Mouse (Mus musculus) CH12.LX (cell line): ENCODE measurements at regions not wholly inside any gene's neighbourhood (a gene's known extent, or its start where the extent isn't known, plus 50 kb on each side); places are given as distances from the start of the nearest gene placed in this dataset.

Experiments used
- DNase-seq: peaks from one replicate; pipeline ENCODE4 v3.0.0-alpha.2; 2013; ENCODE audit errors: extremely low read depth
- H3K27ac ChIP-seq: 2 replicates; pipeline ENCODE4 v1.5.1; 2012; ENCODE audit warnings: low read depth, mild to moderate bottlenecking, control low read depth, moderate library complexity; ENCODE audit not compliant: insufficient read depth
- H3K27me3 ChIP-seq: replicated peaks from 2 replicates; pipeline ENCODE3; 2012; ENCODE audit warnings: inconsistent platforms
- H3K36me3 ChIP-seq, 2 experiments: replicated peaks in 1 of 2; 2 replicates each; pipeline versions ENCODE3 to v1.6.1; 2012; ENCODE audit warnings: inconsistent platforms in 1 of 2, low read length in 1 of 2, mild to moderate bottlenecking in 1 of 2, mixed read lengths in 1 of 2, moderate library complexity in 1 of 2; ENCODE audit not compliant: control insufficient read depth in 1 of 2, insufficient read depth in 1 of 2
- H3K4me1 ChIP-seq, 2 experiments: 2 replicates each; pipeline ENCODE4 v1.6.1; 2012; ENCODE audit warnings: inconsistent platforms in 1 of 2, moderate library complexity in 1 of 2; ENCODE audit not compliant: insufficient read depth in 2 of 2, control insufficient read depth in 1 of 2
- H3K4me2 ChIP-seq: 2 replicates; pipeline ENCODE4 v1.6.1; 2012; ENCODE audit warnings: low read depth, mild to moderate bottlenecking, control low read depth; ENCODE audit not compliant: poor library complexity, insufficient read depth, severe bottlenecking
- H3K4me3 ChIP-seq, 3 experiments: fragments of 150-350 bp in 1 of 3; sonication (generic) in 1 of 3; replicated peaks in 1 of 3; 2 replicates each; pipeline versions ENCODE3 to v1.5.1; 2011 to 2012; ENCODE audit warnings: low read depth in 2 of 3, low read length in 2 of 3, mild to moderate bottlenecking in 2 of 3, moderate library complexity in 2 of 3, control low read depth in 1 of 3, improper control_type of control experiment in 1 of 3, inconsistent platforms in 1 of 3, mixed read lengths in 1 of 3; ENCODE audit not compliant: poor library complexity in 1 of 3
- H3K79me2 ChIP-seq: replicated peaks from 2 replicates; pipeline ENCODE4 v1.6.1; 2012; ENCODE audit warnings: mild to moderate bottlenecking, moderate library complexity; ENCODE audit not compliant: control insufficient read depth, poor library complexity, insufficient read depth, severe bottlenecking; ENCODE audit errors: extremely low read depth
- H3K9ac ChIP-seq: 2 replicates; pipeline ENCODE4 v1.6.1; 2012; ENCODE audit warnings: low read depth, mild to moderate bottlenecking, control low read depth, moderate library complexity; ENCODE audit not compliant: insufficient read depth
- H3K9me3 ChIP-seq: replicated peaks from 2 replicates; pipeline ENCODE3; 2012; ENCODE audit warnings: low read length, inconsistent platforms, mixed read lengths
- BHLHE40 ChIP-seq: IDR thresholded peaks from 2 replicates; pipeline ENCODE4 v1.6.1; 2011; ENCODE audit warnings: mild to moderate bottlenecking, low read depth, low read length, improper control_type of control experiment
- CHD1 ChIP-seq: IDR thresholded peaks from 2 replicates; pipeline ENCODE4 v1.6.1; 2012; ENCODE audit warnings: low read depth, low read length, improper control_type of control experiment, inconsistent platforms
- CHD2 ChIP-seq: IDR thresholded peaks from 2 replicates; pipeline ENCODE4 v1.6.1; 2011; ENCODE audit warnings: low read length, improper control_type of control experiment
- E2F4 ChIP-seq: IDR thresholded peaks from 2 replicates; pipeline ENCODE4 v1.6.1; 2011; ENCODE audit warnings: low read depth, low read length, improper control_type of control experiment; ENCODE audit not compliant: insufficient replicate concordance
- EP300 ChIP-seq: IDR thresholded peaks from 2 replicates; pipeline ENCODE4 v1.6.1; 2011; ENCODE audit warnings: low read length, improper control_type of control experiment
- HCFC1 ChIP-seq: IDR thresholded peaks from 2 replicates; pipeline ENCODE4 v1.6.1; 2012; ENCODE audit warnings: low read depth, mild to moderate bottlenecking, inconsistent platforms, low read length, improper control_type of control experiment
- IRF4 ChIP-seq: IDR thresholded peaks from 2 replicates; pipeline ENCODE4 v1.6.1; 2014; ENCODE audit warnings: low read depth, mild to moderate bottlenecking, inconsistent platforms, low read length, improper control_type of control experiment
- JUN ChIP-seq: IDR thresholded peaks from 2 replicates; pipeline ENCODE4 v1.6.1; 2011; ENCODE audit warnings: low read depth, mild to moderate bottlenecking, low read length, improper control_type of control experiment, moderate library complexity; ENCODE audit not compliant: insufficient read depth
- MAFK ChIP-seq: IDR thresholded peaks from 2 replicates; pipeline ENCODE4 v1.6.1; 2011; ENCODE audit warnings: low read length, improper control_type of control experiment; ENCODE audit not compliant: insufficient replicate concordance
- MEF2A ChIP-seq: IDR thresholded peaks from 2 replicates; pipeline ENCODE4 v1.6.1; 2014; ENCODE audit warnings: low read depth, mild to moderate bottlenecking, inconsistent platforms, low read length, improper control_type of control experiment, borderline replicate concordance
- MYC ChIP-seq: IDR thresholded peaks from 2 replicates; pipeline ENCODE4 v1.6.1; 2011; ENCODE audit warnings: low read depth, mild to moderate bottlenecking, improper control_type of control experiment, low read length
- NELFE ChIP-seq: IDR thresholded peaks from 2 replicates; pipeline ENCODE4 v1.6.1; 2011; ENCODE audit warnings: low read depth, low read length, improper control_type of control experiment
- PAX5 ChIP-seq: IDR thresholded peaks from 2 replicates; pipeline ENCODE4 v1.6.1; 2012; ENCODE audit warnings: low read length, inconsistent platforms, mixed read lengths
- POLR2AphosphoS2 ChIP-seq: IDR thresholded peaks from 2 replicates; pipeline ENCODE4 v1.6.1; 2011; ENCODE audit warnings: low read depth, low read length, improper control_type of control experiment
- RAD21 ChIP-seq: IDR thresholded peaks from 2 replicates; pipeline ENCODE4 v1.6.1; 2011; ENCODE audit warnings: low read depth, mild to moderate bottlenecking, low read length, improper control_type of control experiment, moderate library complexity
- RCOR1 ChIP-seq: conservative IDR thresholded peaks from 2 replicates; pipeline ENCODE4 v1.6.1; 2012; ENCODE audit warnings: low read depth, mild to moderate bottlenecking, inconsistent platforms, low read length, improper control_type of control experiment
- SMC3 ChIP-seq: IDR thresholded peaks from 2 replicates; pipeline ENCODE4 v1.6.1; 2011; ENCODE audit warnings: low read depth, low read length, improper control_type of control experiment
- TCF12 ChIP-seq: IDR thresholded peaks from 2 replicates; pipeline ENCODE4 v1.6.1; 2014; ENCODE audit warnings: low read depth, mild to moderate bottlenecking, inconsistent platforms, low read length, improper control_type of control experiment
- UBTF ChIP-seq: IDR thresholded peaks from 2 replicates; pipeline ENCODE4 v1.6.1; 2012; ENCODE audit warnings: low read depth, mild to moderate bottlenecking, inconsistent platforms, low read length, improper control_type of control experiment, moderate library complexity
- USF1 ChIP-seq: IDR thresholded peaks from 2 replicates; pipeline ENCODE4 v1.6.1; 2014; ENCODE audit warnings: low read depth, mild to moderate bottlenecking, inconsistent platforms, low read length, improper control_type of control experiment
- ZC3H11A ChIP-seq: IDR thresholded peaks from 2 replicates; pipeline ENCODE4 v1.6.1; 2012; ENCODE audit warnings: low read depth, mild to moderate bottlenecking, inconsistent platforms, low read length, improper control_type of control experiment
- ZNF384 ChIP-seq: IDR thresholded peaks from 2 replicates; pipeline ENCODE4 v1.6.1; 2012; ENCODE audit warnings: low read depth, low read length, improper control_type of control experiment, inconsistent platforms
- dilution Hi-C: fragments of 300-500 bp; cut with MboI; formaldehyde crosslinking; loops from 2 replicates; pipeline ENCODE4 v1.14.3; 2020; ENCODE audit warnings: low sequenced_read_pairs; ENCODE audit not compliant: extremely low pct_unique_long_range_greater_than_20kb, extremely low pct_ligation_motif_present
- in situ Hi-C: fragments of 300-500 bp; cut with MboI; formaldehyde crosslinking; loops from 3 replicates; pipeline ENCODE4 v1.14.3; 2019; ENCODE audit warnings: low sequenced_read_pairs, low pct_ligation_motif_present, low pct_unique_long_range_greater_than_20kb, mixed read lengths

DNA sequence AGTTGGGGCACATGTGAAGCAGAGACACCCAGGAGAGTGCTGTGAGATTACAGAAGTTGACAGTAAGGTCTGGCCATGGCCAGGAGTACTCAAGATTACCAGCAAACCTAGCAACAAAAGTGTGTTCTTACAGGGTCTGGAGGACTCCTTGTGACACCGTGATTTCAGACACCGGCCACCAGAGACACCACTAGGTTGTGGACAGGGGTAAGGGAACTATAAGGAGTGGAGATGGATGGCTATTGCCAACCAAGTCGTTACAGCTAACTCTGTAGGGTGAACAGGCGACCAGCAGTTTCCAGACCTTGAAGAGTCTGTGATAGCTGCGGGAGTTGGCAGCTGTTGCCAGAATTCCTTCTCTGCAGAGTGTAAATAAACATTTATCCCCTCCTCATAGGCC lies 54.4 kb upstream of the Cnih3 start:
- H3K9ac ChIP-seq: no peak overlapping the region
- no peak for TF ChIP-seq RAD21
- TF ChIP-seq SMC3: no peak
- TF ChIP-seq EP300: no peak
- TF ChIP-seq USF1: no peak
- TF ChIP-seq RCOR1: no peak
- TF ChIP-seq, all 38 proteins: peak for 0
- H3K79me2 ChIP-seq: no peaks in the 10 kb centered on the region
- H3K27ac ChIP-seq: no peak overlapping the region
- no peaks in the 10 kb centered on the region for H3K9me3 ChIP-seq
- H3K4me3 ChIP-seq: no peak overlapping the region
- H3K27me3 ChIP-seq: no peaks in the 10 kb centered on the region
- H3K36me3 ChIP-seq: no peaks in the 10 kb centered on the region
- DNase-seq: no peak
- in situ Hi-C loops: loop anchor here (25.0 kb wide), 1 partner anchor 239 kb away; no protein-coding TSS in a partner anchor
- H3K4me2 ChIP-seq: no peak overlapping the region
- H3K4me1 ChIP-seq: no peaks in the 10 kb centered on the region
- dilution Hi-C loops: no loop called here

DNA sequence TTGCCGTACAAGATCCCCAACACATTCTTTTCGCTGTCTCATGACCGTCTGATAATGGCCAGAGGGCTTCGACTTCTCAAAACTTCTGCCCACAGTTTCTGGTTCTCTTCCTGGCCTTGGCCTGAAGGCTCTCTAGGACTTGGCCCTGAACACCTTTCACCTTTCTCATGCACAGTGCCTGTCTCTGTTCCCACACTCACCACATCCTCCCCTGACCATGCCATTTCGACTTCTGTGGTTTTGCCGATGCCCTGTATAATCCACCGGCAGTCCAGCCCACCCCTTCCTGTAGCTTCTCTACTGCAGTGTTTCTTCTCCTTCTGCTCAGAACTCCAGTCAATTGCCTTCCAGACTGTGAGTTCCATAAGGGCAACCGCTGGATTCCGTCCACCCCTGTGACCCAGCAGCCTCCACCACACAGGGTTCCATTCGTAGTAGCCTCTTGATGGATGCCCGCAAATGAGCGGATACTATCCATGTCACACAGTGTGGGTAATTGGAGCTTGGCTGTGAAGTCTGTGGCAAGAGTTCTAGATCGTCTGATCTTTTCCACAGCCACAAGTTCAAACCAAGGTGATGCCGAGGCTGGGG lies 53.3 kb upstream of the Cnih3 start:
- Histone ChIP-seq H3K4me2 (no peak overlapping the region), H3K27me3 (no peaks in the 10 kb centered on the region), H3K9me3 (no peaks in the 10 kb centered on the region), H3K27ac (no peak overlapping the region), H3K36me3 (no peaks in the 10 kb centered on the region), H3K4me3 (no peak overlapping the region), H3K79me2 (no peaks in the 10 kb centered on the region), H3K4me1 (no peaks in the 10 kb centered on the region), H3K9ac (no peak overlapping the region)
- dilution Hi-C loops: no loop called here
- no peak for DNase-seq
- TF ChIP-seq RAD21 (no peak), NELFE (no peak), HCFC1 (no peak), TCF12 (no peak), UBTF (no peak), ZC3H11A (no peak), BHLHE40 (no peak), IRF4 (no peak), SMC3 (no peak), JUN (no peak), MYC (no peak), POLR2AphosphoS2 (no peak), E2F4 (no peak), PAX5 (no peak), ZNF384 (no peak), MAFK (no peak), CHD2 (no peak), MEF2A (no peak), CHD1 (no peak), USF1 (no peak)
- in situ Hi-C loops: loop anchor here (25.0 kb wide), 1 partner anchor 238 kb away; no protein-coding TSS in a partner anchor
